Mouse (Mus musculus) adipocyte (in vitro differentiated cells): ENCODE results near the gene Enox1.
A peak's percentile ranks its signal among the peaks of the same experiment; 100 is the strongest.

Experiments
- DNase-seq: peaks from one replicate; pipeline ENCODE4 v3.0.0-alpha.2; 2016; ENCODE audit warnings: low spot score

The Enox1 gene

DNA sequence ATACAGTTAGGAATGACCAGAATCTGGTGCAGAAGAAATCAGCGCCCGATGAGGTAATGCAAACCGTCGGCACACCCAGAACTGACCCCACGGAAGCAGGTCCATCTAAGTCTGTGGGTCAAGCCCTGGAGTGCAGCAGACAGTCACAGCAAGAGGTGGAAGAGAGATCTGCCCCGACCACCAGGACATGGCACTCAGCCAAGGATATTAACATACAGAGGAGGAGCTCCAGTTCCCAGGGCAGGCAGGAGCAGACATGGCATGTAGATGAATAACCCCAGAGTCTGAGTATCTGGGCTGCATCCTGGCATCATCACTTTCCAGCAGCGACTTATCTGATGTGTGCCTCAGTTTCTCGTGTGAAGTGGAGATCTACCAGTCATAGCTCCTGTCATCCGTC lies 523.3 kb downstream of the Enox1 start:
- no peak for DNase-seq

DNA sequence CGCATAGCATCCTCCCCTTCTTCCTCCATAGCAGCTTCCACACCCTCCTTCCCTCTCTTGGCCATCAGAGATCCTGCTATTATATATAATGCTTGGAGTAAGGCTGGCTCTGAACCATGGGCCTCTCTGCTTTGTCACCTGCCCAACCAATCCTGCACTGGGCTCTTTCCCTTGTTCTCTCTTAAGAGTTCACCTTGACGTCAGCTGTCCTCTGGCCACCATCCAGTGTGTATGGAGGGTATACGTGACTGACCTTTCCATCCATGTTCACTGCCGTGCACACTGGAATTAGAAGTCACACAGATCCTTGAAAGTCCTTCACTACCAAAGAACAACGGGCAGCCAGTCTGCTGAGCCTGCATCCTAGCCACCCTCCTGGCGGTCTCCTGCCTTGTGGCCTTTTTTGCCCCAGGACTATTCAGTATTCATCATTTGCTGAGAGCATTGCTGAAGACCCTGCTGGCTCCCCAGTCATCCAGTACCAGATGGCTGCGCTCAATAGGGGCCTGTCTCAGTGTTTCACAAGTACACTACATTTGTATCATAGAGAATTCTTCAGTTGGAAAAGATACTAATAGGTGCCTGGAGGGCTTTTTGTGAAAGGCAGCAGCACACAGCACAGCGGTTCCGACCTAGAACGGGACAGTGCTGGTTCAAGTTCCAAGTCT lies 526.5 kb downstream of the Enox1 start:
- no peak for DNase-seq

DNA sequence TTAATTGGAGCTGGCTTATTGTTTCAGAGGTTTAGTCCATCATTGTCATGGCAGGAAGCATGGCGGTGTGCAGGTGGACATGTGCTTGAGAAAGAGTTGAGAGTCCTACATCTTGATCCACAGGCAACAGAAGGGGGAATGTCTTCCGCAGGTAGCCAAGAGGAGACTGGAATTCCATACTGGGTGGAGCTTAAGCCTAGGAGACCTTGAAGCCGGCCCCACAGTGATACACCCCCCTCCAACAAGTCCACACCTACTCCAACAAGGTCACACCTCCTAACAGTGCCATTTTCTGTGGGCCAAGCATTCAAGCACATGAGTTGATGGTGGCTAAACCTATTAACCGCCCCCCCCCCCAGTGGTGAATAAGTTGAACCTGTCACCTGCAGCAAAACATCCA lies 533.3 kb downstream of the Enox1 start:
- no peak for DNase-seq

DNA sequence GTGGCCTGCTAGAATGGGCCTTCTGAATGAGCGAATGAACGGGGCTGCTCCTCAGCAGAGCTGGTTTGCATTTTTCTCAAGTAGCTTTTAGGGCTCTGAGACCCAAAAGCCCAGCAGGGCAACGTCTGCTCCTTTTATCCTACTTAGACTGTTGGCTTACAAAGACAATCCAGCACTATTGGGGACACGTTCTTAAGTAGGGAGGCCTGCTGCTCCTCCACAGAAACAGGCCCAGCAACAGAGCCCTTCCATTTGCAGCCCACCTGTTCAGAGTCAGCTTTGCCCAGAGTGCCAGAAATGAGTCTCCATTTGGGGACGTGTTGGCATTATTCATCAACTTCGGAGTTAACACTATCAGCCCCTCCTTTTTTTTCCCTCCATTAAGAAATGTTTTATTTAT lies 548.4 kb downstream of the Enox1 start:
- no peak for DNase-seq

- DNase-seq: no peak
These were observed 550.1 kb downstream of the Enox1 start for GRCm38 (mm10) chr14:77706511-77707246.

DNA sequence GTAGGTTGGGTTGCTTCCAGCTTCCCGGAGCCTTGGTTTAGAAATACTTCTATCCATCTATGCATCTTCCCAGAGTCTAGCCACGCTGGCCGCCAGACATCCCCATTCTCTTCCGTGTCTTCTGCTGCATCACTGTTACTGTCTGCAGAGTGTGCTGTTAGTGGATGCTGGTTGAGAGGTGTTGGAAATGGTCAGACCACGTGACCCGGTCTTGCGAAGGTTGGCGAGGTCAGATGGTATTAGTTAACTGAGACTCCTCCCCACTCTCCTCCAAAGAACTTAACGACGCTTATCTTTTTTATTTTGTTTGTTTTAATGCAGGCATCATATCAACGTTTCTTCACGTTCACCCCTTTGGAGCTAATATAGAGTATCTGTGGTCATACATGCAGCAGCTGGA lies 550.7 kb downstream of the Enox1 start:
- DNase-seq: no peak

DNA sequence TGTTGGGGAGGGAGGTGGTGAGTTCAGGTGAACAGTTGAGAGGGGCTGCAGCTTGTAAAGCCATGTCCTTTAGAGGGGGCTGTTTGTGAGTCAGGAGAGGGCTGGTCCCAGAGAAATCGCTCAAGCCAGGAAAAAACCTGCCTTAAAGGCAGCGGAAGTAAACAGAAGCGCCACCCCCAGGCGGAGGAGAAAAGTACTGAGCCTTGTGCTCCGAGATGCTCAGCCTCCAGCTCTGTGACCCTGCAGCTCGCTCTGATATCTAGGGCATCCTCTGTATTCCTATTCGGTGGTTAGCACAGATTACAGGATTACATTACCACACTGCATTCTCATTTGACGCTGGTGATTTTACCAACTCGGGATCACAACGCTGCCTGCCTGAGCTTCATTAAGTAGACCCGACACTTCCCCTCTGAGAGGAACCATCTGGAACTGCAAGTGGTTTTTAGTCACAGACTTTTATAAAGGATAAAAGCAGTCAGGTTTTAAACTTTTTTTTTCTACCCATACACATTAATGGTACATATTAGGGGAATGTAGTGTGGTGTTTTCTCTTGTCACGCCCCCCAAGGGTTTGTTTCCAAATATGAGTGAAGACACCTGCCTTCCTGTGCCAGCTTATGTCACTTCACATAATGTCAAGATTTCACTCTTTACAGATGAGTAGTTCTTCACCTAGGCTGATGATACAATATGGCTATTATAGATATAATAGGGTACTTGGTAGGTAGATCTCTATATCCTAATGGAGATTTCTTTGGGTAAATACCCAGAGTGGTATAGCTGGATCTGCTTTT lies 552.0 kb downstream of the Enox1 start:
- no peak for DNase-seq

- DNase-seq: no peak
These were observed 558.5 kb downstream of the Enox1 start for GRCm38 (mm10) chr14:77714931-77715535.

DNA sequence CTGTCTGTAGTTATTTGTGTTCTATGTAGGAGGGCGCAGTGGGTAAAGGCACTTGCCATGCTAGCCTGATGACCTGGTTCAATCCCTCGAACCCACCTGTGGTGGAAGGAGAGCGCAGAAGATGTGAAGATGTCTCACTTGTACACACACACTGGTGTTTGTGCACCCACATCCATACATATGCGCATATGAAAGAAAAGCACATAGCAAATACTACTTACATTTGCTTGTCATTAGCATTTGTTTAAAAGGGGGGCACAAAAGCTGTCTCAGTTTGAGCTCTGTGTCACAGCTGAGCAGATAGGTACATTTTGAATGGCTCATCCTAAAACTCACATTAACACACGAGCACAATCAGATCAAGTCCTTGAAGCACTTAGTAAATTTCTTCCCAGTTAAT lies 560.4 kb downstream of the Enox1 start:
- DNase-seq: no peak

- DNase-seq: peak; percentile 46
These were observed 562.3 kb downstream of the Enox1 start for GRCm38 (mm10) chr14:77718814-77719213.

- DNase-seq: no peak
These were observed 581.5 kb downstream of the Enox1 start for GRCm38 (mm10) chr14:77738056-77738455.

- peak; percentile 6 for DNase-seq
These were observed 582.3 kb downstream of the Enox1 start for GRCm38 (mm10) chr14:77738751-77739365.

- no peak for DNase-seq
These were observed 582.8 kb downstream of the Enox1 start for GRCm38 (mm10) chr14:77739376-77739775.

DNA sequence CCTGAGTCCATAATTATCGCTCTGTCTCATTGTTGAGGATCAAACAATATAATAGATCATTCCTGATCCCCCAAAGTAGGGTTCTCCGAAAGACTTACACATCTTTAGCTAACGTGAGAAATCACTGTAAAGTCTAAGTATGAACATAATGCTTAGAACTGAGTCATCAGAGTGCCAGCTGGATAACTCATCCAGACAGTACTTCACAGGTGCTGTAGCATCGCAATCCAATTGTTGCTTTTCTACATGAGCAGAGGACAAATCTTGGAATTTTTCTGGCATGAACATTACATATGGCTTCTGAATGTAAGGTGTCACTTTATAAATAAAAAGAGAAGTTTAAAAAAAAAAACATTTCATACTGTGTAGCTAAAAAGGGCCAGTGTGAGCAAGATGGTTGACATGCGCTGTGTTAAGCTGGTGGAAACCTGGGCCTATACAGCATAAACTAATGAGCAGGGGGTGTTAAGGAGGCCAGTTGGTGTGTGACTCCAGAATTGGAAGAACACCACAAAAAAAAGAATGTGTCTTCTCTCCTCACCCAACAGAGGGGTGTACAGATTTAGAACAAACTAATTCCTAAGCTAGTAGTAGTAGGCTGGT lies 588.2 kb downstream of the Enox1 start:
- DNase-seq: no peak

DNA sequence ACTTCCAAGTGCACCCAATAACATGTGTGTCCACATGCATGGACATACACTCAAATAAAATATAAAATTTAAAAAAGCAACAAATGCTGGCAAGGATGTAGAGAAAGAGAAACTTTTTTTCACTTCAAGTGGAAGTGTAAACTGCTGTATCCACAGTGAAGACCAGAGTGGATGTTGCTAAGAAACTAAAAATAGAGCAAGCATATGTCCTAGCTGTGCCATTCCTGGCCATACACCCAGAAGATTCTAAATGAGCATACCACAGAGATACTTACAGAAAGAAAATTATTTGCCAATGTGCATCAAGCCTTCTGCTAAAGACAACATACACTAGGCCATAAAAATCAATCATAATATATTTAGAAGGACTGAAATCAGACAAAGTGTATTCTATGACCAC lies 592.4 kb downstream of the Enox1 start:
- no peak for DNase-seq
